Mouse (Mus musculus) liver, embryonic 11.5 days (tissue): ENCODE results near the gene Gm5737. TPM values are rescaled to one million over a fixed set of nuclear protein-coding genes. Genes with fewer than 3 reads are reported as not detected.

Experiments
- ATAC-seq: fragments of 200-750 bp; cut with Nextera tagmentation; replicated peaks from 2 replicates; pipeline ENCODE4 v1.8.0; 2017; ENCODE audit warnings: moderate number of reproducible peaks, mild to moderate bottlenecking, moderate TSS enrichment, moderate library complexity; ENCODE audit not compliant: low FRiP score
- DNase-seq: peaks from one replicate; pipeline ENCODE4 v3.0.0-alpha.2; 2017; ENCODE audit warnings: low spot score
- H3K27ac ChIP-seq: fragments of 300-500 bp; sonication (generic); 2 replicates; pipeline ENCODE4 v1.5.1; 2014; ENCODE audit warnings: mild to moderate bottlenecking, low read depth, low read length, control low read depth
- H3K27me3 ChIP-seq: fragments of 300-500 bp; sonication (generic); replicated peaks from 2 replicates; pipeline ENCODE4 v1.6.1; 2014; ENCODE audit warnings: low read length, mixed read lengths; ENCODE audit not compliant: control insufficient read depth, insufficient read depth
- H3K36me3 ChIP-seq: fragments of 300-500 bp; sonication (generic); 2 replicates; pipeline ENCODE4 v1.6.1; 2014; ENCODE audit warnings: mild to moderate bottlenecking, low read length, moderate library complexity, mixed read lengths; ENCODE audit not compliant: control insufficient read depth, insufficient read depth
- H3K4me1 ChIP-seq: fragments of 300-500 bp; sonication (generic); replicated peaks from 2 replicates; pipeline ENCODE4 v1.6.1; 2014; ENCODE audit warnings: low read length, mixed read lengths; ENCODE audit not compliant: control insufficient read depth, insufficient read depth
- H3K4me2 ChIP-seq: fragments of 300-500 bp; sonication (generic); 2 replicates; pipeline ENCODE4 v1.6.1; 2014; ENCODE audit warnings: mild to moderate bottlenecking, control low read depth, moderate library complexity
- H3K4me3 ChIP-seq: fragments of 300-500 bp; sonication (generic); 2 replicates; pipeline ENCODE4 v1.5.1; 2014; ENCODE audit warnings: low read depth, low read length, control low read depth
- H3K9ac ChIP-seq: fragments of 300-500 bp; sonication (generic); 2 replicates; pipeline ENCODE4 v1.6.1; 2014; ENCODE audit warnings: low read depth, low read length, control low read depth
- H3K9me3 ChIP-seq: fragments of 300-500 bp; sonication (generic); 2 replicates; pipeline ENCODE4 v1.6.1; 2016; ENCODE audit warnings: low read length, inconsistent platforms, mixed read lengths; ENCODE audit not compliant: control insufficient read depth
- WGBS: fragments of 180-500 bp; shearing (Covaris S2); extraction: QIAGEN DNeasy Blood & Tissue Kit; methylation state at CpG from one replicate; pipeline ENCODE4 v1.1.7; 2014; 5-methylcytosine and 5-hydroxymethylcytosine counted together
- polyA plus RNA-seq: library from polyadenylated mRNA; unstranded; fragments of >200 nt; fragmentation: Nextera tagmentation; extraction: Ambion mirVana; gene quantifications from 2 replicates; pipeline ENCODE4 v1.2.1, GENCODE M21; 2014

Gene Gm5737
- polyA plus RNA-seq, 1 experiment from 2014 or later, result not detected

- Histone ChIP-seq H3K4me2 (peak overlapping the region; percentile 80), H3K9me3 (no peaks in the 10 kb centered on the region), H3K9ac (peak overlapping the region; percentile 15; the same call in 1 of the 2 replicates), H3K4me1 (peaks cover 7% of the 10 kb centered on the region; the same call in 1 of the 2 replicates), H3K27me3 (0 out of 2 replicates have a peak, but pooled peaks cover 3% of the 10 kb centered on the region), H3K36me3 (no peaks in the 10 kb centered on the region), H3K27ac (no peak overlapping the region), H3K4me3 (peak overlapping the region; percentile 64)
- DNase-seq (peak; percentile 51), ATAC-seq (no peak)
- 7% methylated on average over 12 of the region's 12 CpGs for whole genome bisulfite sequencing
Measured at GRCm38 (mm10) chr7:120836361-120836760, 24.2 kb downstream of the Gm5737 start.

GRCm38 (mm10) chr7:120838436-120839160 lies 26.4 kb downstream of the Gm5737 start:
- 67% methylated on average over 5 of the region's 5 CpGs for WGBS
- Histone ChIP-seq H3K9ac (no peak overlapping the region), H3K4me1 (peaks cover 4% of the 10 kb centered on the region; the same call in 1 of the 2 replicates), H3K4me3 (no peak overlapping the region), H3K27me3 (no peaks in the 10 kb centered on the region), H3K27ac (no peak overlapping the region), H3K9me3 (no peaks in the 10 kb centered on the region), H3K4me2 (no peak overlapping the region), H3K36me3 (no peaks in the 10 kb centered on the region)
- DNase-seq (no peak), ATAC-seq (no peak)

GRCm38 (mm10) chr7:120839786-120840185 lies 27.6 kb downstream of the Gm5737 start:
- H3K4me2 ChIP-seq, result no peak overlapping the region
- H3K27ac ChIP-seq, result no peak overlapping the region
- H3K4me1 ChIP-seq, result peaks cover 7% of the 10 kb centered on the region
- 83% methylated on average over 2 of the region's 2 CpGs for WGBS
- ATAC-seq (no peak), DNase-seq (no peak)
- H3K36me3 ChIP-seq, result no peaks in the 10 kb centered on the region
- H3K27me3 ChIP-seq, result no peaks in the 10 kb centered on the region
- H3K9ac ChIP-seq, result no peak overlapping the region
- no peaks in the 10 kb centered on the region for H3K9me3 ChIP-seq
- no peak overlapping the region for H3K4me3 ChIP-seq

DNA sequence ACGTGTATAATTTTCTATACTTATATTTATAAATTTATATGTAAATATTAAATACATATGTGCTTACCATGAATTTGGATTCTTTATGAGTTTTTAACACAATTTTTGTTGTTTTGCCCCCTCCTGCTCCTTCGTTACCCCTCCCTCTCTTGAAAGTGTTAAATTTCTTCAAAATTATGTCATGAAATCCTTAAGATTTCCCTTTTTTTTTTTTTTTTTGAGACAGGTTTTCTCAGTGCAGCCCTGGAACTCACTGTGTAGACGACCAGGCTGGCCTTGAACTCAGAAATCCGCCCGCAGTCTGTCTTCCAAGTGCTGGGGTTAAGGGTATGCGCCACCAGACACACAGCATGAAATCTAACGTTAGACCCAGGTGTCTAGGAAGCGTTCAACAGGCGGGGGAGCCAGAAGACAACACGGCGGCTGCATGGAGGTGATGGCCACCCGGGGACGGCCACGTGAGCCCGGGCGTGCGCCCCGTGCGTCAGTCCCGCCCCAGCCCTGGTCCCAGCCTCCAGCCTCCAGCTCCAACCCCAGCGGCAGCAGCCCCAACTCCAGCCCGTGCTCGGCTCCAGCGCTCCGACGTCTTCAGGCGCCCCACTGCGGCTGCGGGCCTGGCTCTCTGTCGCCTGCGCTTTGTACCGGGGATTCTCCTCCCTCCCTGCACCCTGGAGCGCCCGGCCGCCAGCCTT lies 30.3 kb downstream of the Gm5737 start, which contains the start of gene Eef2k:
Eef2k (plus strand) TSS at position 487 of the 692 bp plus-strand sequence.
- Histone ChIP-seq H3K4me2 (peak within 1 kb of the TSS; percentile 79), H3K36me3 (no peaks in the 10 kb centered on the region), H3K4me1 (peaks cover 9% of the 10 kb centered on the region), H3K27me3 (no peaks in the 10 kb centered on the region), H3K4me3 (peak within 1 kb of the TSS; percentile 89), H3K9me3 (no peaks in the 10 kb centered on the region), H3K9ac (peak within 1 kb of the TSS; percentile 90), H3K27ac (peak within 1 kb of the TSS; percentile 96)
- WGBS, result 3% methylated on average over 34 of the region's 35 CpGs
- ATAC-seq, result peak; percentile 96
- DNase-seq, result peak; percentile 97

DNA sequence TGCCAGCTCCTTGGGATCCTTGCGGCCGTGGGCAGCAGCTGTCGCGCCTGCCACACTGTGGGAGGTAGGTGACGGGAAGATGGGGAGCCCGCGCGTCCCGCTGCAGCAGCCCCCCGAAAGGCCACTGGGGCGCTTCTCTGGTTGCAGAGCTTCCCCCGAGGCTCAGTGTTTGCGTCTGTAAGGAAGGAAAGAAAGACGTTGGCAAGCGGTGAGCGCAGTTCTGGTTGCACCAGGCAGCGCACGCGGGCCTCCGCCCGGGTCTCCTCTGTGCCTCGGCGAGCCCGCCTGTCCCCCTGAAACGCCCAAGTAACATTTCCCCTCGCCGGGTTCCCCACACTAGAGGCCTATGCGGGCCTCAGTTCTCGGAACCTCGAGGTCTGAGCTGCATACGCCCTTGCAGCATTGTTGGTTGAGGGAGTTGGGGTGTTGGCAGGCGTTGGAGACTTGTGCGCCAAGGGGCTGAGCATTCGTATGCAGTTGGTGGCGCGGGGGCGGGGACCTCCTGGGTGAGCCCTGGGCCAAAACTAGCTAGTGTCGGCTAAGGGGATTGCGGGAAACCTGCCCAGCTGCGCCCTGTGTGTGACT lies 31.0 kb downstream of the Gm5737 start:
- peak; percentile 87 for DNase-seq
- WGBS, result under 1% methylated on average over 40 of the region's 40 CpGs
- H3K27ac ChIP-seq, result peak overlapping the region; percentile 96
- H3K9me3 ChIP-seq, result no peaks in the 10 kb centered on the region
- H3K9ac ChIP-seq, result peak overlapping the region; percentile 90
- H3K36me3 ChIP-seq, result no peaks in the 10 kb centered on the region; the same call in 1 of the 2 replicates
- peak overlapping the region; percentile 79 for H3K4me2 ChIP-seq
- peak; percentile 75 for ATAC-seq
- no peaks in the 10 kb centered on the region for H3K27me3 ChIP-seq
- peaks cover 12% of the 10 kb centered on the region for H3K4me1 ChIP-seq
- peak overlapping the region; percentile 89 for H3K4me3 ChIP-seq

- ATAC-seq (no peak), DNase-seq (no peak)
- H3K27ac ChIP-seq, result no peak overlapping the region
- H3K36me3 ChIP-seq, result no peaks in the 10 kb centered on the region; the same call in 1 of the 2 replicates
- peak overlapping the region; percentile 79 for H3K4me2 ChIP-seq
- no peaks in the 10 kb centered on the region for H3K27me3 ChIP-seq
- no peaks in the 10 kb centered on the region for H3K9me3 ChIP-seq
- peaks cover 14% of the 10 kb centered on the region for H3K4me1 ChIP-seq
- peak overlapping the region; percentile 90 for H3K9ac ChIP-seq
- H3K4me3 ChIP-seq, result peak overlapping the region; percentile 89
- 6% methylated on average over 16 of the region's 16 CpGs for WGBS
Measured at GRCm38 (mm10) chr7:120843852-120844435, 31.8 kb downstream of the Gm5737 start.

- Histone ChIP-seq H3K4me2 (peak overlapping the region; percentile 79), H3K27ac (no peak overlapping the region; the same call in 1 of the 2 replicates), H3K36me3 (no peaks in the 10 kb centered on the region; the same call in 1 of the 2 replicates), H3K4me3 (peak overlapping the region; percentile 89), H3K9me3 (no peaks in the 10 kb centered on the region), H3K27me3 (no peaks in the 10 kb centered on the region), H3K9ac (peak overlapping the region; percentile 90; the same call in 1 of the 2 replicates), H3K4me1 (peaks cover 20% of the 10 kb centered on the region)
- no peak for ATAC-seq
- DNase-seq, result no peak
- WGBS, result 37% methylated on average over 9 of the region's 9 CpGs
Measured at GRCm38 (mm10) chr7:120844689-120845088, 32.5 kb downstream of the Gm5737 start.

GRCm38 (mm10) chr7:120848831-120849512 lies 36.8 kb downstream of the Gm5737 start:
- H3K4me2 ChIP-seq, result no peak overlapping the region
- no peak overlapping the region for H3K4me3 ChIP-seq
- DNase-seq, result no peak
- whole genome bisulfite sequencing, result 70% methylated on average over 3 of the region's 3 CpGs
- H3K4me1 ChIP-seq, result peaks cover 35% of the 10 kb centered on the region
- H3K27me3 ChIP-seq, result no peaks in the 10 kb centered on the region
- no peaks in the 10 kb centered on the region for H3K9me3 ChIP-seq
- no peak overlapping the region for H3K27ac ChIP-seq
- no peak overlapping the region for H3K9ac ChIP-seq
- ATAC-seq, result no peak
- no peaks in the 10 kb centered on the region; the same call in 1 of the 2 replicates for H3K36me3 ChIP-seq
